Mouse (Mus musculus): ENCODE results near the gene Gm14744. TPM values are rescaled to one million over a fixed set of nuclear protein-coding genes. Genes with fewer than 3 reads are reported as not detected.
"Not testable (repeated sequence)": the region's sequence is repeated elsewhere in the genome, so short reads cannot be mapped to it uniquely, and the experiment has no call there.

The Gm14744 gene
- not detected in 2 replicates for polyA plus RNA-seq (2016; fragmentation: Nextera tagmentation; extraction: Ambion mirVana)

GRCm38 (mm10) chrX:77864458-77864857, at the start of gene Gm14744:
Gene Gm14744, plus strand, starts transcription at chrX:77864758.
- H3K4me2 ChIP-seq; H3K9ac ChIP-seq (replicated peaks); H3K27ac ChIP-seq; H3K4me1 ChIP-seq (replicated peaks); H3K27me3 ChIP-seq; H3K4me3 ChIP-seq (replicated peaks); H3K9me3 ChIP-seq; H3K36me3 ChIP-seq; ATAC-seq (ENCODE audit: insufficient number of reproducible peaks, insufficient read depth, low FRiP score, low TSS enrichment, low read depth): not testable (repeated sequence)
- 100% methylated on average over 2 of the region's 2 CpGs for WGBS

- Histone ChIP-seq H3K27me3 (no peaks in the 10 kb centered on the region), H3K4me3 (replicated peaks) (no peak within 1 kb of the TSS), H3K4me2 (no peak within 1 kb of the TSS), H3K9ac (replicated peaks) (no peak within 1 kb of the TSS), H3K27ac (no peak within 1 kb of the TSS), H3K36me3 (no peaks in the 10 kb centered on the region), H3K4me1 (replicated peaks) (no peaks in the 10 kb centered on the region), H3K9me3 (no peaks in the 10 kb centered on the region)
- ATAC-seq (ENCODE audit: insufficient number of reproducible peaks, insufficient read depth, low FRiP score, low TSS enrichment, low read depth), result no peak
- WGBS, result 71% methylated on average over 1 of the region's 1 CpGs
Observed at GRCm38 (mm10) chrX:77853523-77853922, 11.0 kb upstream of the Gm14744 start, which contains the start of gene Pbsn. Gene Pbsn, minus strand, starts transcription at chrX:77853623.

GRCm38 (mm10) chrX:77880033-77880432, 15.5 kb downstream of the Gm14744 start:
- H3K9ac ChIP-seq (replicated peaks); H3K4me3 ChIP-seq (replicated peaks); H3K9me3 ChIP-seq; ATAC-seq (ENCODE audit: insufficient number of reproducible peaks, insufficient read depth, low FRiP score, low TSS enrichment, low read depth); H3K27ac ChIP-seq; H3K27me3 ChIP-seq; H3K4me2 ChIP-seq; H3K4me1 ChIP-seq (replicated peaks); H3K36me3 ChIP-seq: not testable (repeated sequence)
- WGBS, result 43% methylated on average over 2 of the region's 4 CpGs

Other genes starting within 250 kb of the Gm14744 start
- gene Prkx, start 68.5 kb upstream of the Gm14744 start, polyA plus RNA-seq (2016; fragmentation: Nextera tagmentation; extraction: Ambion mirVana), result 13.1 and 14.4 TPM in 2 replicates
- gene Pbsn, start 11.1 kb upstream of the Gm14744 start, polyA plus RNA-seq (2016; fragmentation: Nextera tagmentation; extraction: Ambion mirVana), result not detected in 2 replicates
- gene 5430402E10Rik, start 60.3 kb downstream of the Gm14744 start, polyA plus RNA-seq (2016; fragmentation: Nextera tagmentation; extraction: Ambion mirVana), result not detected in 2 replicates
- not detected in 2 replicates for gene Obp1a, start 226.6 kb downstream of the Gm14744 start, polyA plus RNA-seq (2016; fragmentation: Nextera tagmentation; extraction: Ambion mirVana)